Mouse (Mus musculus): ENCODE results near the gene Cdkn1a. TPM values are rescaled to one million over a fixed set of nuclear protein-coding genes. Genes with fewer than 3 reads are reported as not detected.
"Not testable (repeated sequence)": the region's sequence is repeated elsewhere in the genome, so short reads cannot be mapped to it uniquely, and the experiment has no call there.

The Cdkn1a gene
- polyA plus RNA-seq, 1 experiment: 7.6 TPM

GRCm38 (mm10) chr17:29063988-29064285 is 26.8 kb upstream of the Cdkn1a start:
- no peak for TF ChIP-seq POLR2A (IDR thresholded peaks at IDR 0.05; ENCODE audit: low read depth, low read length)
- no peaks in the 10 kb centered on the region for H3K36me3 ChIP-seq (ENCODE audit: control insufficient read depth, insufficient read depth, low read length)
- H3K4me1 ChIP-seq (ENCODE audit: control insufficient read depth, insufficient read depth, insufficient read length): peaks cover 2% of the 10 kb centered on the region; the same call in 1 of the 2 replicates
- H3K4me3 ChIP-seq (ENCODE audit: extremely low read depth, insufficient read depth, insufficient read length): no peak overlapping the region
- no peak overlapping the region for H3K27ac ChIP-seq (ENCODE audit: insufficient read depth, low read length)
- WGBS: 25% methylated on average over 2 of the region's 2 CpGs
- H3K27me3 ChIP-seq (ENCODE audit: control insufficient read depth, insufficient read depth, low read length): no peaks in the 10 kb centered on the region
- DNase-seq (ENCODE audit: low read depth in 1 of 2, low spot score in 2 of 2): no peak

DNA sequence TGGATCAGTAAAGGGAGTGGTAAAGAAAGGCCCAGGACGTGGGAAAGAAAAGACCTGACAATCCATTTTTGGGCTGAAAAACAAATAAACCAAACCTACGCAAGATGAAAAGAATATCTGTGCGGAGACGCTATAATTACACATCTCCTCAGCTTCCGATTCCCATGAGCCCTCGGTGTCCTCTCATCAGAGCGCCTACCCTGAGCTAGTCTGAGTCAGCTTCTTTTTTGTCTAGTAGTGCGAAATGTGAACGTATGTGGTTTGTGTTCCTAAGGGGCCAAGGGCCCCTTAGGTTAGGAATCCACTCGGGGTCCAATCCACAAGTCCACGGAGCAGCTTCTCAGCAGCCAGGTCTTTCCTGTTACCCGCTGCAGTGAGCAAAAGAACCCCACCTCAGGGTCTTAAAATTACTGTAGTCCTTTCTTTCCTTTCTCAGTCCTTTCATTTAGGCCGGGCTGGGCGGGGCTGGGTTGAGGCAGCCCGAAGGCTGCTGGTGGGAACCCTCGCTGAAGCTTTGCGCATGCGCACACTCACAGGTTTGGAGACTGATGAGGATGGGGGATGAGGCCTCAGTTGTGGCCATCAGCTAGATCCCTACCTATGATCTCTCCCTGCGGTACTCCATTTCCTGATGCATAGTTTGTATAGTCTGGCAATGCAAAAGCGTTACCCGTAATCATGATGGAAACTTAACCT is 25.4 kb upstream of the Cdkn1a start:
- Histone ChIP-seq H3K27me3 (ENCODE audit: control insufficient read depth, insufficient read depth, low read length) (no peaks in the 10 kb centered on the region), H3K36me3 (ENCODE audit: control insufficient read depth, insufficient read depth, low read length) (no peaks in the 10 kb centered on the region), H3K4me1 (ENCODE audit: control insufficient read depth, insufficient read depth, insufficient read length) (peaks cover 2% of the 10 kb centered on the region; the same call in 1 of the 2 replicates), H3K27ac (ENCODE audit: insufficient read depth, low read length) (no peak overlapping the region), H3K4me3 (ENCODE audit: extremely low read depth, insufficient read depth, insufficient read length) (no peak overlapping the region)
- TF ChIP-seq CTCF (IDR thresholded peaks at IDR 0.05; ENCODE audit: extremely low read depth, insufficient read depth, insufficient read length, insufficient replicate concordance): no peak
- TF ChIP-seq POLR2A (IDR thresholded peaks at IDR 0.05; ENCODE audit: low read depth, low read length): no peak
- no peak for DNase-seq (ENCODE audit: low read depth in 1 of 2, low spot score in 2 of 2)
- 93% methylated on average over 21 of the region's 21 CpGs for WGBS

- 85% methylated on average over 3 of the region's 3 CpGs for WGBS
- Histone ChIP-seq H3K36me3 (ENCODE audit: control insufficient read depth, insufficient read depth, low read length) (no peaks in the 10 kb centered on the region), H3K27ac (ENCODE audit: insufficient read depth, low read length) (no peak overlapping the region), H3K27me3 (ENCODE audit: control insufficient read depth, insufficient read depth, low read length) (no peaks in the 10 kb centered on the region), H3K4me1 (ENCODE audit: control insufficient read depth, insufficient read depth, insufficient read length) (peaks cover 2% of the 10 kb centered on the region; the same call in 1 of the 2 replicates), H3K4me3 (ENCODE audit: extremely low read depth, insufficient read depth, insufficient read length) (no peak overlapping the region)
- DNase-seq (ENCODE audit: low read depth in 1 of 2, low spot score in 2 of 2): no peak
- no peak for TF ChIP-seq CTCF (IDR thresholded peaks at IDR 0.05; ENCODE audit: extremely low read depth, insufficient read depth, insufficient read length, insufficient replicate concordance)
- no peak for TF ChIP-seq POLR2A (IDR thresholded peaks at IDR 0.05; ENCODE audit: low read depth, low read length)
Observed at GRCm38 (mm10) chr17:29065971-29066370, 24.8 kb upstream of the Cdkn1a start.

- 74% methylated on average over 3 of the region's 3 CpGs for WGBS
- DNase-seq (ENCODE audit: low read depth in 1 of 2, low spot score in 2 of 2); H3K27ac ChIP-seq (ENCODE audit: insufficient read depth, low read length); H3K4me3 ChIP-seq (ENCODE audit: extremely low read depth, insufficient read depth, insufficient read length); H3K36me3 ChIP-seq (ENCODE audit: control insufficient read depth, insufficient read depth, low read length); H3K4me1 ChIP-seq (ENCODE audit: control insufficient read depth, insufficient read depth, insufficient read length); H3K27me3 ChIP-seq (ENCODE audit: control insufficient read depth, insufficient read depth, low read length): not testable (repeated sequence)
Observed at GRCm38 (mm10) chr17:29067416-29067815, 23.4 kb upstream of the Cdkn1a start.

DNA sequence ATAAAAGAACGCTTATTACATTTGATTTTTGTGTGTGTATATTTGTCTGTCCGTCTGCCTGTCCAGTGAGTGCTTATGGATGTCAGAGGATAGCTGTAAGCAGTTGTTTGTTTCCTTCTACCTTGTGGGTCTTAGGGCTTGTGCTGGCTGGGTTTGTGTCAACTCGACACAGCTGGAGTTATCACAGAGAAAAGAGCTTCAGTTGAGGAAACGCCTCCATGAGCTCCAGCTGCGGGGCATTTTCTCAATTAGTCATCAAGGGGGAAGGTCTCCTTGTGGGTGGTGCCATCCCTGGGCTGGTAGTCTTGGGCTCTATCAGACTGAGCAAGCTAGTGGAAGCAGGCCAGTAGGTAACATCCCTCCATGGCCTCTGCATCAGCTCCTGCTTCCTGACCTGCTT is 22.9 kb upstream of the Cdkn1a start:
- H3K4me3 ChIP-seq (ENCODE audit: extremely low read depth, insufficient read depth, insufficient read length): no peak overlapping the region
- H3K27me3 ChIP-seq (ENCODE audit: control insufficient read depth, insufficient read depth, low read length): no peaks in the 10 kb centered on the region
- DNase-seq (ENCODE audit: low read depth in 1 of 2, low spot score in 2 of 2): no peak
- 64% methylated on average over 5 of the region's 5 CpGs for WGBS
- H3K4me1 ChIP-seq (ENCODE audit: control insufficient read depth, insufficient read depth, insufficient read length): peaks cover 8% of the 10 kb centered on the region; the same call in 1 of the 2 replicates
- no peaks in the 10 kb centered on the region for H3K36me3 ChIP-seq (ENCODE audit: control insufficient read depth, insufficient read depth, low read length)
- TF ChIP-seq CTCF (IDR thresholded peaks at IDR 0.05; ENCODE audit: extremely low read depth, insufficient read depth, insufficient read length, insufficient replicate concordance): no peak
- TF ChIP-seq POLR2A (IDR thresholded peaks at IDR 0.05; ENCODE audit: low read depth, low read length): no peak
- H3K27ac ChIP-seq (ENCODE audit: insufficient read depth, low read length): no peak overlapping the region

GRCm38 (mm10) chr17:29069063-29069462 is 21.7 kb upstream of the Cdkn1a start:
- H3K36me3 ChIP-seq (ENCODE audit: control insufficient read depth, insufficient read depth, low read length): no peaks in the 10 kb centered on the region
- no peak for TF ChIP-seq POLR2A (IDR thresholded peaks at IDR 0.05; ENCODE audit: low read depth, low read length)
- TF ChIP-seq CTCF (IDR thresholded peaks at IDR 0.05; ENCODE audit: extremely low read depth, insufficient read depth, insufficient read length, insufficient replicate concordance): no peak

DNA sequence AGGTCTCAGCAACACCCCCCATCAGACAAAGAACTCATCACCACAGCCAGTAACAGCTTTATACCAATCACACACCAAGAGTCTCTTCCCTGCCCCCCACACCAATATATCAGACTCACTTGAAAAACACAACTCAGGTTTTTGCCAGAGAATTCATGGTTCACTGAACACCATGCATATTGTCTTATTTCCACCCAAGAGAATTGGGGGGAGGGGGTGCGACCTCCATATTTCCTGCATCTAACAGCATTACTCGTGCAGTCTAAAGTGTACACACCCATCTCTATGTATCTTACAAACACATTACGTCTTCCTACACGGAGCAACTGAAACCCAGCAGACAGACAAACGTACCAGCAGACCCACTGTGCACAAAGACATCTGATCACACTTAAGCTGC is 19.0 kb upstream of the Cdkn1a start:
- Histone ChIP-seq H3K4me1 (ENCODE audit: control insufficient read depth, insufficient read depth, insufficient read length) (peaks cover 8% of the 10 kb centered on the region; the same call in 1 of the 2 replicates), H3K36me3 (ENCODE audit: control insufficient read depth, insufficient read depth, low read length) (no peaks in the 10 kb centered on the region), H3K27ac (ENCODE audit: insufficient read depth, low read length) (no peak overlapping the region), H3K4me3 (ENCODE audit: extremely low read depth, insufficient read depth, insufficient read length) (no peak overlapping the region), H3K27me3 (ENCODE audit: control insufficient read depth, insufficient read depth, low read length) (no peaks in the 10 kb centered on the region)
- DNase-seq (ENCODE audit: low read depth in 1 of 2, low spot score in 2 of 2): no peak
- TF ChIP-seq CTCF (IDR thresholded peaks at IDR 0.05; ENCODE audit: extremely low read depth, insufficient read depth, insufficient read length, insufficient replicate concordance) (no peak), POLR2A (IDR thresholded peaks at IDR 0.05; ENCODE audit: low read depth, low read length) (no peak)
- WGBS: 46% methylated on average over 5 of the region's 5 CpGs

More at GRCm38 (mm10) chr17:29069063-29069462, 21.7 kb upstream of the Cdkn1a start:
- WGBS: 88% methylated on average over 10 of the region's 10 CpGs
- Histone ChIP-seq H3K27me3 (ENCODE audit: control insufficient read depth, insufficient read depth, low read length) (no peaks in the 10 kb centered on the region), H3K27ac (ENCODE audit: insufficient read depth, low read length) (no peak overlapping the region), H3K4me1 (ENCODE audit: control insufficient read depth, insufficient read depth, insufficient read length) (peaks cover 8% of the 10 kb centered on the region; the same call in 1 of the 2 replicates), H3K4me3 (ENCODE audit: extremely low read depth, insufficient read depth, insufficient read length) (no peak overlapping the region)
- DNase-seq (ENCODE audit: low read depth in 1 of 2, low spot score in 2 of 2): no peak

All from spleen, adult 2 months (tissue).